Mouse (Mus musculus) testis, adult 2 months (tissue): ENCODE results near the gene Col15a1. TPM values are rescaled to one million over a fixed set of nuclear protein-coding genes. Genes with fewer than 3 reads are reported as not detected.

Source experiments
- H3K27ac ChIP-seq: fragments of 200-500 bp; 2 replicates; pipeline ENCODE4 v1.5.1; 2012; ENCODE audit warnings: low read depth, low read length; ENCODE audit not compliant: control insufficient read depth, insufficient read depth
- H3K27me3 ChIP-seq: fragments of 200-500 bp; 2 replicates; pipeline ENCODE4 v1.6.1; 2012; ENCODE audit warnings: mild to moderate bottlenecking, low read length, moderate library complexity; ENCODE audit not compliant: control insufficient read depth, insufficient read depth
- H3K36me3 ChIP-seq: fragments of 200-500 bp; 2 replicates; pipeline ENCODE4 v1.6.1; 2012; ENCODE audit warnings: mild to moderate bottlenecking, low read length; ENCODE audit not compliant: control insufficient read depth, insufficient read depth
- H3K4me1 ChIP-seq: fragments of 200-500 bp; 2 replicates; pipeline ENCODE4 v1.6.1; 2012; ENCODE audit warnings: low read length; ENCODE audit not compliant: control insufficient read depth, insufficient read depth
- H3K4me3 ChIP-seq: fragments of 200-500 bp; 2 replicates; pipeline ENCODE4 v1.5.1; 2012; ENCODE audit warnings: low read depth, mild to moderate bottlenecking, low read length, moderate library complexity, mixed read lengths; ENCODE audit not compliant: control insufficient read depth
- CTCF ChIP-seq: fragments of 200-500 bp; IDR thresholded peaks from 2 replicates; pipeline ENCODE4 v1.5.1; 2012; ENCODE audit warnings: low read depth, mild to moderate bottlenecking, inconsistent platforms, low read length, moderate library complexity; ENCODE audit not compliant: control insufficient read depth, insufficient read depth, insufficient replicate concordance
- POLR2A ChIP-seq: fragments of 200-500 bp; IDR thresholded peaks from 2 replicates; pipeline ENCODE4 v1.6.1; 2012; ENCODE audit warnings: low read depth, mild to moderate bottlenecking, inconsistent platforms, low read length, moderate library complexity; ENCODE audit not compliant: control insufficient read depth
- polyA plus RNA-seq: library from polyadenylated mRNA; depleted of rRNA; stranded (reverse); fragments of >200 nt; gene quantifications from 2 replicates; pipeline ENCODE4 v1.2.3, GENCODE M21; 2012

Col15a1 gene
- polyA plus RNA-seq, 1 experiment, result 30.0 TPM

GRCm38 (mm10) chr4:47333541-47333940 lies 125.6 kb downstream of the Col15a1 start:
- Histone ChIP-seq H3K4me3 (no peak overlapping the region), H3K27me3 (no peaks in the 10 kb centered on the region), H3K4me1 (no peaks in the 10 kb centered on the region), H3K36me3 (no peaks in the 10 kb centered on the region), H3K27ac (no peak overlapping the region)
- no peak for TF ChIP-seq CTCF
- no peak for TF ChIP-seq POLR2A

DNA sequence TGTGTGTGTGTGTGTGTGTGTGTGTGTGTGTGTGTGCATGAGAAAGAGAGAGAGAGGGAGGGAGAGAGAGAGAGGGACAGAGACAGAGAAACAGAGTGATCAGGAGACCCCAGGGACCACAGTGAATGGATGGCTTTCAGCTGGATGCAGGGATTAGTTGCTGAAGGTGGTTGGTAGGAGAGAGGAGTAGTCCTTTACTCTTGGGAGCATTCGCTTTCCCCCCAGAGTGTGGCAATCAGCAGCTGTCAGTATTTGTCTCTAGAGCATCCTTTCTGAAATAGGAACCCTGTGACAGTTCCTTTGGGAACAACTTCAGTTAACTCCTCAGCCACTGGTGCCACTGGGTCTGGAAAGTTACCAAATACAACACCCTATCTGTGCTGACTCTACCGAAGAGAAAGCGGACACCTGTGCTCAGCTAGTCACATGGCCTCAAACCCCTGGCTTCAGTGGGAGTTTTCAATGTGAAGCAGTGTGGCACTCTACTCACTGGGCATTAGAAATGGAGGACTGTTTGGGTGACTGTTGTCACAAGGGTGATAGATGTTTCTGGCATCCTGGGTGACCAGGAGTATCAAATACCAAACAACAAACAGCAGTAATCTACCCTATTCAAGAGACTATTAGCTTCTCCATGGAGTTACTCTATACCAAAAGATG lies 129.1 kb downstream of the Col15a1 start:
- no peaks in the 10 kb centered on the region for H3K36me3 ChIP-seq
- no peaks in the 10 kb centered on the region for H3K27me3 ChIP-seq
- TF ChIP-seq CTCF, result no peak
- no peak for TF ChIP-seq POLR2A
- no peaks in the 10 kb centered on the region for H3K4me1 ChIP-seq
- no peak overlapping the region for H3K4me3 ChIP-seq
- H3K27ac ChIP-seq, result no peak overlapping the region

- TF ChIP-seq CTCF, result no peak
- TF ChIP-seq POLR2A, result no peak
- Histone ChIP-seq H3K4me3 (no peak overlapping the region), H3K36me3 (no peaks in the 10 kb centered on the region), H3K4me1 (no peaks in the 10 kb centered on the region), H3K27me3 (no peaks in the 10 kb centered on the region), H3K27ac (no peak overlapping the region)
Observed at GRCm38 (mm10) chr4:47342632-47343031, 134.7 kb downstream of the Col15a1 start.

DNA sequence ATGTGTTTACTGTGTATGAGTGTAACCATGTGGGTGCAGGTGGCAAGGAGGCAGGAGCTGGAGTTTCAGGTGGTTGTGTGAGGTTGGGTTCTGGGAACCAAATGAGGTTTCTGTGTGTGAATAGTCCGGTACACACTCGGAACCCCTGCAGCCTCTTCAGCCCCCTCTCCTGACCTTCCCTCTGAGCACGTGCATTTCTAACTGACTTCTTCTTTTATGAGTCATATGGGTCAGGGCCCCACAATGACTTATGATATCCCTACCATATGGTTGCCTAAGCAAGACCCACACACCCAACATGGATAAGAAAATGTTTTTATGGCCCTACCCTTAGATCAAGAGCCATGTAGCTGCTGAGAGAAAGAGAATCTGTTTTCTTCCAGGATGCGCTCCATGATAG lies 139.1 kb downstream of the Col15a1 start:
- Histone ChIP-seq H3K27ac (no peak overlapping the region), H3K36me3 (no peaks in the 10 kb centered on the region), H3K4me3 (no peak overlapping the region), H3K27me3 (no peaks in the 10 kb centered on the region), H3K4me1 (peaks cover 5% of the 10 kb centered on the region)
- TF ChIP-seq POLR2A (no peak), CTCF (no peak)

GRCm38 (mm10) chr4:47349759-47350158 lies 141.8 kb downstream of the Col15a1 start:
- Histone ChIP-seq H3K27ac (no peak overlapping the region), H3K4me3 (no peak overlapping the region), H3K27me3 (no peaks in the 10 kb centered on the region), H3K4me1 (peaks cover 5% of the 10 kb centered on the region), H3K36me3 (no peaks in the 10 kb centered on the region)
- no peak for TF ChIP-seq CTCF
- no peak for TF ChIP-seq POLR2A

GRCm38 (mm10) chr4:47351386-47352049 lies 143.6 kb downstream of the Col15a1 start:
- peak overlapping the region; percentile 73; the same call in 1 of the 2 replicates for H3K4me3 ChIP-seq
- no peaks in the 10 kb centered on the region for H3K36me3 ChIP-seq
- peak overlapping the region; percentile 55; the same call in 1 of the 2 replicates for H3K27ac ChIP-seq
- no peaks in the 10 kb centered on the region for H3K27me3 ChIP-seq
- peak; percentile 39; the same call in 1 of the 2 replicates for TF ChIP-seq CTCF
- TF ChIP-seq POLR2A, result no peak
- H3K4me1 ChIP-seq, result peaks cover 5% of the 10 kb centered on the region

DNA sequence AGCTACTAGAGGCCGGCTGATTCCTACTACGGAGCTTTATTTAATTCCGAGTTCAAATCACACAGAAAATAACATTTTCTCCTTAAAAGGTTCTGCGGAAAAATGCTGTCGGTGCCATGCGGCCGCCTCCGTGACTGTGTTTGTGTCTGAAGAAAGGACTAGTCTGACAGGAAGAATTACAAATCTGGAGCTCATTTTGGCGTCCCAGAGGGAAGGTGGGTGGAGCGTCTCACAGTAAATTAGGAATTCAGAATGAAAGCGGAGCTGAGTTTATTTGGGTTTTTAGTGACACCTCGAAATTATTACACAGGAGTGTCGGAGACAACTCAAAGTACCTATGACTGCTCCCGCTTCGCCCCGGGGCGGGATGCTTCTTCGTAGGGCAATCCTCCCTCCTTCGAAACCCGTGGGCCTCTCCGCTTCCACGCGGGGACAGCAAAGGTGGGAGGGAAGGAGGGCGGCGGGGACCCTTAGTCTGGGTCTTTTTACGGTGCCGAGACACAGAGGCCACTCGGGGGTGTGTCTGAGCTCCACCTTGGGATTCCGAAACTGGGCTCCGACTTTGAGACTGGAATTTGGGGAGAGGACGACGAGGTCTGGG lies 144.2 kb downstream of the Col15a1 start:
- no peaks in the 10 kb centered on the region for H3K27me3 ChIP-seq
- H3K27ac ChIP-seq, result peak overlapping the region; percentile 55; the same call in 1 of the 2 replicates
- H3K36me3 ChIP-seq, result no peaks in the 10 kb centered on the region
- H3K4me1 ChIP-seq, result peaks cover 5% of the 10 kb centered on the region
- no peak for TF ChIP-seq POLR2A
- TF ChIP-seq CTCF, result no peak
- H3K4me3 ChIP-seq, result peak overlapping the region; percentile 73
